Mouse (Mus musculus) liver, embryonic 16.5 days (tissue): ENCODE results near the gene Tmem167b. TPM values are rescaled to one million over a fixed set of nuclear protein-coding genes. Genes with fewer than 3 reads are reported as not detected.
A peak's percentile ranks its signal among the peaks of the same experiment; 100 is the strongest.

Experiments
- ATAC-seq: fragments of 200-750 bp; cut with Nextera tagmentation; 2 replicates; pipeline ENCODE4 v1.8.0; 2017; ENCODE audit warnings: low read depth, mild to moderate bottlenecking, moderate number of reproducible peaks, moderate library complexity
- H3K27ac ChIP-seq: fragments of 300-500 bp; sonication (generic); 2 replicates; pipeline ENCODE4 v1.5.1; 2014; ENCODE audit warnings: mild to moderate bottlenecking, low read length
- H3K27me3 ChIP-seq: fragments of 300-500 bp; sonication (generic); 2 replicates; pipeline ENCODE4 v1.6.1; 2014; ENCODE audit warnings: low read depth, low read length, mixed read lengths; ENCODE audit not compliant: control insufficient read depth, insufficient read depth
- H3K36me3 ChIP-seq: fragments of 300-500 bp; sonication (generic); 2 replicates; pipeline ENCODE4 v1.6.1; 2014; ENCODE audit warnings: mild to moderate bottlenecking; ENCODE audit not compliant: control insufficient read depth, insufficient read depth
- H3K4me1 ChIP-seq: fragments of 300-500 bp; sonication (generic); 2 replicates; pipeline ENCODE4 v1.6.1; 2014; ENCODE audit warnings: low read depth, low read length, mixed read lengths; ENCODE audit not compliant: control insufficient read depth
- H3K4me2 ChIP-seq: fragments of 300-500 bp; sonication (generic); 2 replicates; pipeline ENCODE4 v1.6.1; 2014; ENCODE audit warnings: low read depth, low read length, mixed read lengths
- H3K4me3 ChIP-seq: fragments of 300-500 bp; sonication (generic); 2 replicates; pipeline ENCODE4 v1.5.1; 2014; ENCODE audit warnings: low read depth, mild to moderate bottlenecking, low read length
- H3K9ac ChIP-seq: fragments of 300-500 bp; sonication (generic); 2 replicates; pipeline ENCODE4 v1.6.1; 2014; ENCODE audit warnings: low read depth, low read length
- H3K9me3 ChIP-seq: fragments of 300-500 bp; sonication (generic); replicated peaks from 2 replicates; pipeline ENCODE4 v1.6.1; 2016; ENCODE audit warnings: low read length; ENCODE audit not compliant: control insufficient read depth
- WGBS: fragments of 180-500 bp; shearing (Covaris S2); extraction: QIAGEN DNeasy Blood & Tissue Kit; methylation state at CpG from one replicate; pipeline ENCODE4 v1.1.7; 2014; ENCODE audit not compliant: insufficient replicate concordance; 5-methylcytosine and 5-hydroxymethylcytosine counted together
- microRNA-seq: library from miRNA; unstranded; fragments of <30 nt; microRNA quantifications from one replicate; pipeline ENCODE4, GENCODE M21; 2016
- polyA plus RNA-seq: library from polyadenylated mRNA; unstranded; fragments of >200 nt; fragmentation: Nextera tagmentation; extraction: Ambion mirVana; gene quantifications from 2 replicates; pipeline ENCODE4 v1.2.1, GENCODE M21; 2015

The Tmem167b gene
- polyA plus RNA-seq, 1 experiment from 2014 or later: 16.8 TPM

DNA sequence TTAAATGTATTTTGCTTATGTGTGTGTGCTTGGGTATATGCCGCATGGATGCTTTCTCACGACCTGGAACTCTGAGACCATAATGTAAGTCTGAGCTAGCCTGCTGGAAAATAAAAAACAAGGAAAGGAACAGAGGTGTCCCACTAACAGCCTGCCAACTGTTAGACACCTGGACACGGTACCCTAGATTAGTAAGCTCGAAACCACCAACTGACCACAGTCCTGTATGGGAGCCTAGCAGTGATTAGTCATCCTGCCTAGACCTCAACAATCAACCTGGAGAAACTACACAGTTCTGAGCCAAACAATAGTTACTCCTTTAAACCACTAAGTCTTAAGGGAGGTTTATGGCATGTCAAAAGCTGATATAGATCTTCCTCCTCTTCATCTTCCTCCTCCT, 38.9 kb downstream of the Tmem167b start:
- Histone ChIP-seq H3K9ac (no peak overlapping the region), H3K36me3 (no peaks in the 10 kb centered on the region), H3K27ac (no peak overlapping the region), H3K4me3 (no peak overlapping the region), H3K4me2 (no peak overlapping the region), H3K27me3 (no peaks in the 10 kb centered on the region), H3K9me3 (no peaks in the 10 kb centered on the region), H3K4me1 (no peaks in the 10 kb centered on the region)
- WGBS: 48% methylated on average over 4 of the region's 4 CpGs
- no peak for ATAC-seq

DNA sequence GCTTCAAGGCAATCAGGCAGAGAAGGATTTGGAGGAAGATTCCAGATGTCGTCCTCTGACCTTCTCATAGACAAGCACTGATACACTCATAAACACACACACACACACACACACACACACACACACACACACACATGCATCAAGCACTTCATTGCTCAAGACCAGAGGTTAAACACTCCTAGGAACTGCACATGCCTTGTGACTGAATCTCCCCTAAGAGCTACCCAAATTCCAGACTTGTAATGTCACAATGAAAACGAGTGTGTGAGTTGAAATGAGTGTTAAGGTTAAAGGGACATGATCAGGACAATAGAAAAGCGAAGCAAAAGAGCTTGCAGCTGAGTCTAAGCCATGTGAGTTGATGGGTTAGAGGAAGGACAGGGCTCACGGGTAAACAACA, 44.0 kb downstream of the Tmem167b start:
- H3K4me3 ChIP-seq: no peak overlapping the region
- 47% methylated on average over 4 of the region's 4 CpGs for WGBS
- H3K9ac ChIP-seq: no peak overlapping the region
- no peaks in the 10 kb centered on the region for H3K36me3 ChIP-seq
- no peak for ATAC-seq
- no peaks in the 10 kb centered on the region for H3K9me3 ChIP-seq
- no peaks in the 10 kb centered on the region for H3K4me1 ChIP-seq
- H3K27ac ChIP-seq: no peak overlapping the region
- no peak overlapping the region for H3K4me2 ChIP-seq
- H3K27me3 ChIP-seq: no peaks in the 10 kb centered on the region

DNA sequence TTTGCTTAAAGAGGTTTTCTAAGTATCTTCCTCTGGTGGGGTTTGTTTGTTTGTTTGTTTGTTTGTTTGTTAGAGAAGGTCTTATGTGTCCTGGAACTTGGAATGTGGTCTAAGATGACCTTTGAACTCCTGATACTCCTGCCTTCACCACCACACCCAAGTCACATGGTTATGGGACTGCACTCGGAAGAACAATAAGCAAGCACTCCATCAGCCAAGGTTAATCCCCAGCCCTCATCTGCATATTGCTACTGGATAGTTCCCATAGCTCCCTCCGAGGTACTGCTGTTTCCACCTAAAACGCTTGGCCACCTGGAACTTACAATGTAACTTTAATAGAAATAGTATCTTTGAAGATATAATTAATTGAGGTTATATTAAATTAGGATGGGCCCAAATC, 48.8 kb downstream of the Tmem167b start:
- H3K4me3 ChIP-seq: no peak overlapping the region
- WGBS: 57% methylated on average over 3 of the region's 3 CpGs

DNA sequence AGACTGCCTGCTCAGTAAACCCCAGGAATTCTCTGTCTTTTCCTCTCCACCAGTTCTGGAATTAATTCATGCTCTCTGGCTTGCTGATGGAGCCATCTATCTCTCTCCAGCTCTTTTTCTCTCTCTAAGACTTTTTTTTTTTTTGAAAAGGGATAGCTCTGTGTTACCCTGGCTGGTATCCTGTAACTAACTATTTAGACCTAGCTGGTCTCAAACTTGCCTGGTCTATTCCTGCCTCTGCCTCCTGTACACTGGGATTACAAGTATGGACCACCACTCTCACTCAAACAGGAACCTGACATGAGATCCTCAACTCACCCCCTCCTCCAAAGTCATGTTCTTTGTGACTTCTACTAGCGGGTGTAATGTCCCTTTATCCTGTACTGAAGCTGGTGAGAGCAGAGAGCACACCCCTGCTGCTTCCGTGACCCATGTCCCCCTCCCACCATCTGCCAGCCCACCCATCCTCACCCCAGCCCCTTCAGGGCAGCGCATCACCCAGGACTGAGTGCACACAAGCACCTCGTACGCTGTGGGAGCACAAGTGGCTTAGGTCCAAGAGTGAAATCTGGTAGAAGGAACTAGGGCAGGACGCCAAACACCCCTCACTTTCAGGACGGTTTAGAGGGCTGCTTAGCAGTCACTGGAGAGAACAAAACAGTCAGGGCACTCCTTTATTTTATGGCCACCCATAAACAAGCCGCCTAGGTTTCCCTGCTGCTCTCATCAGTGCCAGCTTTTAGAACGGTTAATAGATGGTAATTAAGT, 51.4 kb downstream of the Tmem167b start:
- WGBS: 35% methylated on average over 9 of the region's 9 CpGs
- Histone ChIP-seq H3K4me2 (no peak overlapping the region), H3K27ac (no peak overlapping the region), H3K9me3 (no peaks in the 10 kb centered on the region), H3K27me3 (no peaks in the 10 kb centered on the region), H3K4me3 (no peak overlapping the region), H3K4me1 (peaks cover 4% of the 10 kb centered on the region), H3K9ac (no peak overlapping the region), H3K36me3 (no peaks in the 10 kb centered on the region)
- no peak for ATAC-seq

More for the DNA sequence above, 48.8 kb downstream of the Tmem167b start:
- Histone ChIP-seq H3K36me3 (no peaks in the 10 kb centered on the region), H3K27me3 (no peaks in the 10 kb centered on the region), H3K27ac (no peak overlapping the region), H3K4me1 (peaks cover 4% of the 10 kb centered on the region), H3K4me2 (no peak overlapping the region), H3K9ac (no peak overlapping the region), H3K9me3 (no peaks in the 10 kb centered on the region)
- ATAC-seq: no peak

DNA sequence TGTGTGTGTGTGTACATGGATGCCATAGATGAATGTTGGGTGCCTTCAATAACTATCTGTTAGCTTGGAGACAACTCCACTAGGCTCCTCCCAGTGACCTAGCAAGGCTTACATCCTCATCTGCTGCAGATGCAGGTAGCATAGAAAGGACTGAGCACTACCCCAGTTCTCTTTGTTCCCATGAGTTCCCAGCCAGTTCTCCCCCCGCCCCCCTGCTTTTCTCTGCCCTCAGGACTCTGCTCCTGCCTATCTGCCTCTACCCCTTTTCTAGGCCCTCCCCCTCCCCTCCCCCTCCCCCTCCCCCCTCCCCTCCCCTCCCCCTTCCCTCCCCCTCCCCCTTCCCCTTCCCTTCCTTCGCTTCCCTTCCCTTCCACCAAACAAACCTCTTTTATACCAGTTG, 52.1 kb downstream of the Tmem167b start:
- Histone ChIP-seq H3K4me1 (peaks cover 4% of the 10 kb centered on the region), H3K9ac (no peak overlapping the region), H3K36me3 (no peaks in the 10 kb centered on the region), H3K27ac (no peak overlapping the region), H3K27me3 (no peaks in the 10 kb centered on the region), H3K4me3 (no peak overlapping the region), H3K9me3 (no peaks in the 10 kb centered on the region), H3K4me2 (no peak overlapping the region)
- 43% methylated on average over 1 of the region's 2 CpGs for WGBS
- ATAC-seq: no peak

DNA sequence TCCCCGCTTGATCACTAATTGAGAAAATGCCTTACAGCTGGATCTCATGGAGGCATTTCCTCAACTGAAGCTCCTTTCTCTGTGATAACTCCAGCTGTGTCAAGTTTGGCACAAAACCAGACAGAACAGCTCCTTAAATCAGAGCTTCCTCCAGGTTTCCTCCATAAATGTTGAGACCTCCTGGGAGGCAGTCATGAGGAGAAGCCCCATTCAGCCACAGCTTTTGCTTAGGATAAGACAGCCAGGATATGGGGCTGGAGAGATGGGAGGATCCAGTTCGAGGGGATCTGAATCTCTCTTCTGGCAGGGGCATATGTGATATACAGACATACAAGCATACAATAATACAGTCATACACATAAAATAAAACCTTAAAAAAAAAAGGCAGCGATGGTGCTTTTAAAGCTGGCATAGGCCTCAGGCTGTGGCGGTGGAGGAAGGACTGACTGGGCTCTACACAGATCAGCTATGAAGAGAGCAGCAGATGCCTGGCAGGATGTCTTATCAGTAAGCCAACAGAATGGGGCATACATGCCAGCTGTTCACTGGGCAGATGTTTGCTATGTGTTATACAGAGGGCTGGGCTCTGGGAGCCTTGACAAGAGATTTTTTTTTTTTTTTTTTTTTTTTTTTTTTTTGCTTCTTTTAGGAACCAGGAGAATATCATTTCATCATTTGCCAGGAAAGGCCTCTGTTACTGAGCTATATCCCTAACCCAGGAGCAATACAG, 53.4 kb downstream of the Tmem167b start:
- H3K4me2 ChIP-seq: peak overlapping the region; percentile 10; the same call in 1 of the 2 replicates

More for the DNA sequence above, 53.4 kb downstream of the Tmem167b start:
- Histone ChIP-seq H3K27ac (peak overlapping the region; percentile 67), H3K4me1 (peaks cover 4% of the 10 kb centered on the region), H3K9ac (no peak overlapping the region), H3K9me3 (no peaks in the 10 kb centered on the region), H3K36me3 (no peaks in the 10 kb centered on the region), H3K27me3 (no peaks in the 10 kb centered on the region), H3K4me3 (no peak overlapping the region)
- ATAC-seq: peak; percentile 99
- WGBS: 36% methylated on average over 4 of the region's 4 CpGs

Small RNA genes lying within 50 kb of the gene (microRNA-seq; reads per million reads assigned to microRNA genes)
- gene Gm22860: not detected

Other genes with a start within 250 kb of the Tmem167b start
- gene Mybphl, start 197.6 kb downstream of the Tmem167b start, polyA plus RNA-seq: 0.71 and 1.0 TPM in 2 replicates
- gene Psrc1, start 178.6 kb downstream of the Tmem167b start, polyA plus RNA-seq: 12.0 and 12.1 TPM in 2 replicates
- 0.08 and 0.30 TPM in 2 replicates for gene Celsr2, start 146.9 kb downstream of the Tmem167b start, polyA plus RNA-seq
- 72.6 and 76.8 TPM in 2 replicates for gene Sars, start 117.3 kb downstream of the Tmem167b start, polyA plus RNA-seq
- not detected in 2 replicates for gene 1700013F07Rik, start 28.3 kb downstream of the Tmem167b start, polyA plus RNA-seq
- 0.21 and 0.63 TPM in 2 replicates for gene 5330417C22Rik, start 25.9 kb downstream of the Tmem167b start, polyA plus RNA-seq
- gene Taf13, start 9.2 kb upstream of the Tmem167b start, polyA plus RNA-seq: 8.9 and 10.3 TPM in 2 replicates
- 1.4 and 1.9 TPM in 2 replicates for gene Wdr47, start 28.8 kb upstream of the Tmem167b start, polyA plus RNA-seq
- gene Clcc1, start 91.4 kb upstream of the Tmem167b start, polyA plus RNA-seq: 37.8 and 37.9 TPM in 2 replicates
- gene Gpsm2, start 159.8 kb upstream of the Tmem167b start, polyA plus RNA-seq: 42.2 and 44.3 TPM in 2 replicates
- gene Aknad1, start 177.2 kb upstream of the Tmem167b start, polyA plus RNA-seq: 0.51 and 0.75 TPM in 2 replicates